Mouse (Mus musculus) brain, embryonic 18.5 days (tissue): Measurements from ENCODE around the gene Olfr1258.
"Not testable (repeated sequence)": the region's sequence is repeated elsewhere in the genome, so short reads cannot be mapped to it uniquely, and the experiment has no call there.

Source experiments
- DNase-seq: peaks from one replicate; pipeline ENCODE4 v3.0.0-alpha.2; 2012; ENCODE audit warnings: low read depth, low spot score

Gene Olfr1258

GRCm38 (mm10) chr2:89927009-89927408 is at the start of gene Olfr1258:
Olfr1258 (plus strand) TSS chr2:89927309.
- no peak for DNase-seq

- no peak for DNase-seq
Measured at GRCm38 (mm10) chr2:89878137-89878536, 49.0 kb upstream of the Olfr1258 start, which contains the start of gene Olfr1257. Olfr1257 (plus strand) TSS chr2:89878437.

GRCm38 (mm10) chr2:89912616-89913015 is 14.5 kb upstream of the Olfr1258 start:
- DNase-seq: not testable (repeated sequence)

GRCm38 (mm10) chr2:89948564-89948963 is 21.5 kb downstream of the Olfr1258 start, which contains the start of gene Olfr1259:
Olfr1259 (minus strand) TSS chr2:89948664.
- DNase-seq: no peak

GRCm38 (mm10) chr2:89974184-89974583 is 47.1 kb downstream of the Olfr1258 start, which contains the start of gene Olfr1260:
Olfr1260 (plus strand) TSS chr2:89974340.
- DNase-seq: no peak

GRCm38 (mm10) chr2:89977709-89978108 is 50.6 kb downstream of the Olfr1258 start:
- no peak for DNase-seq
